Mouse (Mus musculus): Measurements from ENCODE around the gene Csnk2b. TPM values are rescaled to one million over a fixed set of nuclear protein-coding genes. Genes with fewer than 3 reads are reported as not detected.

The Csnk2b gene
- polyA plus RNA-seq, 1 experiment from 2014 or later, result 265 TPM

- H3K27me3 ChIP-seq, result no peaks in the 10 kb centered on the region
- H3K27ac ChIP-seq, result no peak within 1 kb of the TSS
- H3K36me3 ChIP-seq, result peaks cover 7% of the 10 kb centered on the region
- whole genome bisulfite sequencing, result 88% methylated on average over 6 of the region's 6 CpGs
- no peak within 1 kb of the TSS for H3K9ac ChIP-seq
- no peak within 1 kb of the TSS for H3K4me2 ChIP-seq
- H3K4me1 ChIP-seq, result no peaks in the 10 kb centered on the region
- H3K4me3 ChIP-seq, result no peak within 1 kb of the TSS
- H3K9me3 ChIP-seq, result no peaks in the 10 kb centered on the region
- ATAC-seq (ENCODE audit: borderline replicate concordance, extremely low read depth, low FRiP score, low TSS enrichment), result no peak
Measured at GRCm38 (mm10) chr17:35108097-35108496, 13.8 kb downstream of the Csnk2b start, which contains the start of gene Ly6g5c. Gene Ly6g5c, plus strand, starts transcription at chr17:35108279.

- no peak overlapping the region for H3K4me3 ChIP-seq
- no peak overlapping the region for H3K4me2 ChIP-seq
- no peak for ATAC-seq (ENCODE audit: borderline replicate concordance, extremely low read depth, low FRiP score, low TSS enrichment)
- H3K9ac ChIP-seq, result no peak overlapping the region
- no peaks in the 10 kb centered on the region for H3K4me1 ChIP-seq
- no peaks in the 10 kb centered on the region for H3K27me3 ChIP-seq
- no peak overlapping the region for H3K27ac ChIP-seq
- peaks cover 22% of the 10 kb centered on the region for H3K36me3 ChIP-seq
- 51% methylated on average over 3 of the region's 3 CpGs for WGBS
- H3K9me3 ChIP-seq, result no peaks in the 10 kb centered on the region
Measured at GRCm38 (mm10) chr17:35106522-35106921, 15.3 kb downstream of the Csnk2b start.

- H3K4me3 ChIP-seq, result no peak overlapping the region
- no peak overlapping the region for H3K27ac ChIP-seq
- no peak for ATAC-seq (ENCODE audit: borderline replicate concordance, extremely low read depth, low FRiP score, low TSS enrichment)
Measured at GRCm38 (mm10) chr17:35105740-35106389, 16.0 kb downstream of the Csnk2b start.

GRCm38 (mm10) chr17:35104754-35105153 is 17.1 kb downstream of the Csnk2b start:
- no peak for ATAC-seq (ENCODE audit: borderline replicate concordance, extremely low read depth, low FRiP score, low TSS enrichment)
- no peak overlapping the region for H3K27ac ChIP-seq
- WGBS, result 57% methylated on average over 6 of the region's 6 CpGs
- no peak overlapping the region for H3K4me2 ChIP-seq
- H3K36me3 ChIP-seq, result peaks cover 33% of the 10 kb centered on the region
- H3K4me3 ChIP-seq, result no peak overlapping the region
- H3K4me1 ChIP-seq, result no peaks in the 10 kb centered on the region
- H3K9ac ChIP-seq, result no peak overlapping the region
- no peaks in the 10 kb centered on the region for H3K9me3 ChIP-seq
- H3K27me3 ChIP-seq, result no peaks in the 10 kb centered on the region

More at GRCm38 (mm10) chr17:35105740-35106389, 16.0 kb downstream of the Csnk2b start:
- WGBS, result 25% methylated on average over 13 of the region's 13 CpGs
- Histone ChIP-seq H3K4me2 (no peak overlapping the region), H3K36me3 (peaks cover 29% of the 10 kb centered on the region), H3K4me1 (no peaks in the 10 kb centered on the region), H3K27me3 (no peaks in the 10 kb centered on the region), H3K9ac (no peak overlapping the region), H3K9me3 (no peaks in the 10 kb centered on the region)

GRCm38 (mm10) chr17:35104079-35104478 is 17.8 kb downstream of the Csnk2b start:
- no peak overlapping the region for H3K4me3 ChIP-seq
- H3K4me2 ChIP-seq, result no peak overlapping the region
- H3K9me3 ChIP-seq, result no peaks in the 10 kb centered on the region
- 91% methylated on average over 7 of the region's 7 CpGs for WGBS
- H3K36me3 ChIP-seq, result peaks cover 34% of the 10 kb centered on the region
- H3K9ac ChIP-seq, result no peak overlapping the region
- ATAC-seq (ENCODE audit: borderline replicate concordance, extremely low read depth, low FRiP score, low TSS enrichment), result no peak
- H3K4me1 ChIP-seq, result no peaks in the 10 kb centered on the region
- no peak overlapping the region for H3K27ac ChIP-seq
- no peaks in the 10 kb centered on the region for H3K27me3 ChIP-seq

GRCm38 (mm10) chr17:35103221-35103690 is 18.6 kb downstream of the Csnk2b start:
- H3K9me3 ChIP-seq, result no peaks in the 10 kb centered on the region
- H3K4me1 ChIP-seq, result no peaks in the 10 kb centered on the region
- H3K27me3 ChIP-seq, result no peaks in the 10 kb centered on the region
- no peak overlapping the region for H3K9ac ChIP-seq
- H3K27ac ChIP-seq, result no peak overlapping the region
- H3K4me2 ChIP-seq, result no peak overlapping the region
- ATAC-seq (ENCODE audit: borderline replicate concordance, extremely low read depth, low FRiP score, low TSS enrichment), result no peak
- peaks cover 43% of the 10 kb centered on the region for H3K36me3 ChIP-seq
- no peak overlapping the region for H3K4me3 ChIP-seq
- 52% methylated on average over 6 of the region's 6 CpGs for WGBS

GRCm38 (mm10) chr17:35102299-35102698 is 19.6 kb downstream of the Csnk2b start:
- 63% methylated on average over 8 of the region's 8 CpGs for WGBS
- Histone ChIP-seq H3K9me3 (no peaks in the 10 kb centered on the region), H3K4me1 (no peaks in the 10 kb centered on the region), H3K27ac (no peak overlapping the region), H3K9ac (no peak overlapping the region), H3K36me3 (peaks cover 51% of the 10 kb centered on the region), H3K4me3 (no peak overlapping the region), H3K27me3 (no peaks in the 10 kb centered on the region), H3K4me2 (no peak overlapping the region)
- ATAC-seq (ENCODE audit: borderline replicate concordance, extremely low read depth, low FRiP score, low TSS enrichment), result no peak

GRCm38 (mm10) chr17:35101161-35101560 is 20.7 kb downstream of the Csnk2b start:
- Histone ChIP-seq H3K9me3 (no peaks in the 10 kb centered on the region), H3K4me1 (no peaks in the 10 kb centered on the region), H3K27ac (no peak overlapping the region), H3K9ac (no peak overlapping the region), H3K4me2 (no peak overlapping the region), H3K27me3 (no peaks in the 10 kb centered on the region), H3K36me3 (peaks cover 62% of the 10 kb centered on the region), H3K4me3 (no peak overlapping the region)
- ATAC-seq (ENCODE audit: borderline replicate concordance, extremely low read depth, low FRiP score, low TSS enrichment), result no peak
- 85% methylated on average over 11 of the region's 11 CpGs for WGBS

GRCm38 (mm10) chr17:35100196-35100765 is 21.6 kb downstream of the Csnk2b start:
- Histone ChIP-seq H3K4me2 (no peak overlapping the region), H3K9me3 (no peaks in the 10 kb centered on the region), H3K27me3 (no peaks in the 10 kb centered on the region), H3K36me3 (peaks cover 69% of the 10 kb centered on the region), H3K9ac (no peak overlapping the region), H3K4me3 (no peak overlapping the region), H3K4me1 (no peaks in the 10 kb centered on the region), H3K27ac (no peak overlapping the region)
- ATAC-seq (ENCODE audit: borderline replicate concordance, extremely low read depth, low FRiP score, low TSS enrichment), result no peak
- WGBS, result 58% methylated on average over 10 of the region's 10 CpGs

- Histone ChIP-seq H3K4me3 (no peak overlapping the region), H3K36me3 (peaks cover 77% of the 10 kb centered on the region), H3K9me3 (no peaks in the 10 kb centered on the region), H3K4me1 (no peaks in the 10 kb centered on the region), H3K27me3 (no peaks in the 10 kb centered on the region), H3K4me2 (no peak overlapping the region), H3K27ac (no peak overlapping the region), H3K9ac (no peak overlapping the region)
- no peak for ATAC-seq (ENCODE audit: borderline replicate concordance, extremely low read depth, low FRiP score, low TSS enrichment)
- WGBS, result 88% methylated on average over 12 of the region's 12 CpGs
Measured at GRCm38 (mm10) chr17:35097164-35097655, 24.6 kb downstream of the Csnk2b start.

GRCm38 (mm10) chr17:35096597-35096996 is 25.3 kb downstream of the Csnk2b start:
- Histone ChIP-seq H3K4me2 (no peak overlapping the region), H3K27ac (no peak overlapping the region), H3K9me3 (no peaks in the 10 kb centered on the region), H3K4me3 (no peak overlapping the region), H3K9ac (no peak overlapping the region), H3K36me3 (peaks cover 76% of the 10 kb centered on the region), H3K27me3 (no peaks in the 10 kb centered on the region), H3K4me1 (no peaks in the 10 kb centered on the region)
- 83% methylated on average over 12 of the region's 12 CpGs for WGBS
- no peak for ATAC-seq (ENCODE audit: borderline replicate concordance, extremely low read depth, low FRiP score, low TSS enrichment)
